Mouse (Mus musculus) urinary bladder, postnatal 36 days (tissue): Measurements from ENCODE around the gene Tmem235.
A peak's percentile ranks its signal among the peaks of the same experiment; 100 is the strongest.
"Not testable (repeated sequence)": the region's sequence is repeated elsewhere in the genome, so short reads cannot be mapped to it uniquely, and the experiment has no call there.

Source experiments
- DNase-seq, 2 experiments: peaks; one replicate each; pipeline ENCODE4 v3.0.0; 2022; ENCODE audit warnings: low spot score in 2 of 2, mixed read lengths in 1 of 2

Gene Tmem235

DNA sequence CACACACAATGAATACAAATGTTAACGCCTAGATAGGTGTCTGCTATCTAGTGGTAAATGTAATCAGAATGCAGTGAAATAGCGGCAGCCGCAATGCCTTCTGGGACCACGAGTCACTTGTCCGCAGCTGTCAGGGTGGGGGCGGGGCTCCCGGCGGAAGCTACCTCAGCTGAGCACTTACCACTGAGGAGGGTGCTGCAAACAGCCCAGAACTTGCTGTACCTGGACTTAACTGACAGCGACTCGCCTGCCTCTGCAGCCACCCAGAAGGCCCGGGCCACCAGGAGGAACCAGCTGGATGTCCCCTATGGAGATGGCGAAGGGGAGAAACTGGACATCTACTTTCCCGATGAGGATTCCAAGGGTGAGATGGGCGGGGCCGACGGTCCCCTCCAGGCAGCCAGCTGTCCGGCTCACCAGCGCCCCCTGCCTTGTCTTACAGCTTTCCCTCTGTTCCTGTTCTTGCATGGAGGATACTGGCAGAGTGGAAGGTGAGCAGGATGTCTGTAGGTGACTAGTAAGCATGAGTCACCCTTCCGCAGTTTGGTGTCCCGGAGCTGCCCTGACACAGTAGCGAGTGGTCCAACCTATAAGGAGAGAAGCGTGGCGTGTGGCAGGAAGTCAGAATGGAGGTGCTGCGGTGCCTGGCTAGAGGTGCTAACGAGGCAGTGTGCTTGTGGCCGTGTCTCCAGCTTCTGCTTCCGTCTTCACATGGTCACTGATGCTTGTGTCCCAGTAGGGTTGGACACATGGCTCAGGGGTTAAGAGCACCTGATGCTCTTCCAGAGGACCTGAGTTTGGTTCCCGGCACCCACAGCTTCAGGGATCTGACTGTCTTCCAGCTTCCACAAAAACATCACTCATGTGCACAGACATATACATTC is 28.2 kb upstream of the Tmem235 start:
- DNase-seq, result peak; percentile 39 to 74

DNA sequence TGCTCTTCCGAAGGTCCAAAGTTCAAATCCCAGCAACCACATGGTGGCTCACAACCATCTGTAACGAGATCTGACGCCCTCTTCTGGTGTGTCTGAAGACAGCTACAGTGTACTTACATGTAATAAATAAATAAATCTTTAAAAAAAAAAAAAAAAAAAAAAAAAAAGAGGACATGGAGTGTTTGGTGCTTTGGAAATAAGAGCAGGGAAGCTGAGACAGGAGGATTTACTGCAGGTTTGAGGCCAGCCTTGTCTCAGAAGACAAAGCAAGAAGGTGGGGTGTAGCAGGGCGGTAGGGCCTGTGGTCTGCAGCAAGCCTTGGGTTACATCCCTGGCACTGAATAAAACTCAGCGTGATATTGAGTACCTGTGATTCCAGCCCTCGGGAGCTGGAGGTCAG is 27.0 kb upstream of the Tmem235 start:
- not testable (repeated sequence) for DNase-seq

DNA sequence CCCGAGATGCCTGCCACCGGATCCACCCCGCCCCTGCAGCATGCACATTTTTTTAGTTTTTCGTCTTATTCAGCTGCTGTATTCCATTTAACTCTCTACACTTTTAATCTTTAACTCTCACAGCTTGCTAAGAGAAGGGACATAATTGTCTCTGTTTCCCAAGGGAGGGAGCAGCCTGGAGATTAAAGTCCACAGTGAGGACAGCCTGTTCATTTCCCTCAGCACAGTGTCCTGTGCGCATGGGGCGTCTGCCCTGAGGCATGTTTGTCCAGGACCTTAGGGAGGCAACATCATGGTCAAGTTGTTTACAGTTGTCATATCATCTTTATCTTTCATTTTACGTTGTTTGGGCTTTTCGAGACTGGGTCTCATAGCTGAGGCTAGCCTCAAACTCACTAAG is 26.5 kb upstream of the Tmem235 start:
- no peak for DNase-seq

DNA sequence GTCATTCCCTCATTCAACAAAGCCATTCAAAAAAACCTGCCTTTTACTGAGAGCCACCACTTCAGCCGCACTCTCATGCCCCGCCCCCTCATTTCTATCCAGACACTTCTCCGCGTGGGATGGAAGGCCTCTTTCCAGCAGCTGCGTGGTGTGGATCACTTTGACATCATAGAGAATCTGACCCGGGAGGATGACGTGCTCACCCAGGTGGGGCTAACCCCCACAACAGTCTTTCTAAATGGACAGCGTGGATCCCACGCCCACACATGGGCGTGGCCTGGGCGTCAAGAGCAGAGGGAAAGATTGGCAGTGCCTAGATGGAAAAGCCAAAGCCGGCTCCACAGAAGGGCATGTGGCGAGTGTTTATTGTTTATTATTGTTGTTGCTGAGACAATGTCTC is 24.2 kb upstream of the Tmem235 start:
- no peak for DNase-seq

DNA sequence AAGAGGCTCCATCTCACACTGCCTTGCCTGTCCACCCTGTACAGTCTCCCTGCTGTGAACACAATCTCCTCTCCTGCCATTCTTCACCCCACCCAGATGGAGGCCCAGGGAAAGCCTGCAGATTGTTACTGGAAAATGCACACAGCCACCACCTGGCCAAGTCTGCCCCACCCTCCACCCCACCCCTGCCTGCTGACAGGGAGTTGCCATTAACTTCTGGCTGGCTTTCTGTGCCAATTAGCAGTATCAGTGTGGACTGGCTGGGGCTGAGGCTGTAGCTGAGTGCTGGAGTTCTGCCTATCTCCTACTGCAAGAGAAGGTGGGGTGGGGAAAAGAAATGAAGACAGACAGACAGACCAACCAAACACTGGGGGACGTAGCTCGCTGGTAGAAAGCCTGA is 22.0 kb upstream of the Tmem235 start:
- no peak for DNase-seq

DNA sequence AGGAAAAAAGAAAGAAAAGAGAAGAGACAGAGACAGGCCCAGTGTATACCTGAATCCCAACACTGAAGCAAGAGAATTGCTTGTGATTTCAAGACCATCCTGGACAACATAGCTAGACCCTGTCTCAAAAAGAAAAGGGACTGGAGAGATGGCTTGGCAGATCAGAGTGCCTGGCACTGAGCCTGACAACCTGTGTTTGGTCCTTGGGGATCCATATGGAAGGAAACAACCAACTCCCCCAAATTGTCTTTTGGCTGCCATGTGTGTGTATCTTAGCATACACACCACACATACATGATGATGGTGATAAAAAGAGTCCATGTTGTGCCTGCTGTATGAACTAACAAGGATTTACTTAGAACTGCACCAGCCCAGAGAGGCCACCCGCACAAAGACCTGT is 21.5 kb upstream of the Tmem235 start:
- no peak for DNase-seq

DNA sequence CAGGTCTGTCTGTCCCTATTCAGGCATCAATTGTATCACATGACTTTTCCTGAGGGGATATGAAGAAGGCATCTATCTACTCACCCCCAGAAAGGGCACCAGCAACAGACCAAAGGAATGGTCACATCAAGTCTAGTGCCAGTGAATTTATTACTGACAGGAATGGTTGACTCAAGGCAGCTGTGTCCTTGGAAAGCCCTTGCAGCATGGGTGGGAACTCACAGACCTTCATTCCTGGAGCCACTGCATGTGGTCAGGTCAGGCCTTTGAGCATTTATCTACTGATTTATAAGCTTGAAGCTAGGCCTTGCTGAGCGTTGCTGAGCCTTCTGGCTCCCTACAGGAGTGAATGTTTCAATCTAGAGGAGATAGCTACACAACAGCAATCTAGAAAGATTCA is 19.6 kb upstream of the Tmem235 start:
- DNase-seq, result no peak

DNA sequence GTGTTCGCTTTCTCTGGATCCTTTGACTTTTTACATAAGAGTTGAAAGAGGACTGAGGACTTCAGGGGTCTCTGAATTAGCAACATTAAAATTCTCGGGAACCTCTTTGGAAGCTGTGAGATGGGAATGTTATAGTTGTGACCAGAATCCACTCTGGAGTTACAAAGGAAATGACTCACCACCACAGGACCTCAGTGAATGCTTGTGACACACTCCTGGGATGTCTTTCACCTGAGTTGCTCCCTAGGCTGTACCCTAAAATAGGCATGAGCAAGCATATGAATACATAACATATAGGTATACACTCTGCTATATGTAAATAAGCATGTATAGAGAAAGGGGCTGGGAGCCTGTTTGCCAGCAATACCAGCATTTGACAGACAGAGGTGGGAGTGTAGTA is 17.1 kb upstream of the Tmem235 start:
- DNase-seq, result no peak

DNA sequence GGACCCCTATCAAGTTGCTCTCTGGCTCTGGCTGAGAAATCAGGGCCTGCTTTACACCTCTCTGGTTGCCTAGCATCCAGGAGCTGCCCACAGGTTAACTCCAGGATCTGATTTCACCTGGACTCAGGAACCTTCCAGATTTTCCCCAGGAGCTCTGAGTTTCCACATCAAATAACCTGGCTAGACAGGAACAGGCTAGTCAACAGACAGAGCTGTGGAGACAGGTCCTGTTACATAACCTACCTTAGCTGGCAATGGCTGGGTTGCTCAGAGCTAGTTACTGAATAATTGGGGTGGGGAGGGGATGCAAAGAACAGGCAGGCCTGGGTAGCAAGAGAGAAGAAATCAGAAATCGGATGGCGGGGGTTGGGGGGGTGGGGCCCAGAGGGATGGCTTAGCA is 15.6 kb upstream of the Tmem235 start:
- no peak for DNase-seq

DNA sequence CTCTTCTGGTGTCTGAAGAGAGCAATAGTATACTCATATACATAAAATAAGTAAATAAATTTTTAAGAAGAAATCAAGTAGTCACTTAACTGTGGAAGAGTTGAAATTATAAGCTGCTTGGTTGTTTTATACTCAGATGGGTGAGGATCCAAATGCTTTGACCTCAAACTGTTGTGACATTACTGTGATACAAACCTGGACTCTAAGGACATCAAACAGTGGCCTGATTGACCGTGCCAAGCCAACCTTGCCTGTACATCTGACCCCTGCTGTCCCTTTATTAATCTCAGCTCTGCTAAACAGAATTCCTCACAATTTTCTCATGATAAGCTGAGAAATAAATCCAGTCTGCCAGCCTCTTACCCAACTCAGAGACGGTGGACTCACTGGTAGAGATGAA is 14.9 kb upstream of the Tmem235 start:
- DNase-seq, result no peak

DNA sequence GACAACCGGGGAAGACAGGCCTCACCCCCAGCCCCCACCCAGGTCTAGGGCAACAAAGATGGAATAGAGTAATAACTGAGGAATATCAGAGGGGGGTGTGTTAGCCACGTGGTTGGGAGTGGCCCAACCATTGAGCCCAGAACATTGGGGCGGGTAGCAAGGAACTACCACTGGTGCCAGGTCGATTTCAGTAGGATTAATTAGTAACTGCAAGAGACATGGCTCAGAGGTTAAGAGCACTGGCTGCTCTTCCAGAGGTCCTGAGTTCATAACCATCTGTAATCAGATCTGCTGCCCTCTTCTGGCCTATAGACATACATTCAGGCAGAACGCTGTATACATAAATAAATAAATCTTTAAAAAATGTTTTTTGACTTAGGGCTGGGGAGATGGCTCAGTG is 13.9 kb upstream of the Tmem235 start:
- DNase-seq, result no peak

DNA sequence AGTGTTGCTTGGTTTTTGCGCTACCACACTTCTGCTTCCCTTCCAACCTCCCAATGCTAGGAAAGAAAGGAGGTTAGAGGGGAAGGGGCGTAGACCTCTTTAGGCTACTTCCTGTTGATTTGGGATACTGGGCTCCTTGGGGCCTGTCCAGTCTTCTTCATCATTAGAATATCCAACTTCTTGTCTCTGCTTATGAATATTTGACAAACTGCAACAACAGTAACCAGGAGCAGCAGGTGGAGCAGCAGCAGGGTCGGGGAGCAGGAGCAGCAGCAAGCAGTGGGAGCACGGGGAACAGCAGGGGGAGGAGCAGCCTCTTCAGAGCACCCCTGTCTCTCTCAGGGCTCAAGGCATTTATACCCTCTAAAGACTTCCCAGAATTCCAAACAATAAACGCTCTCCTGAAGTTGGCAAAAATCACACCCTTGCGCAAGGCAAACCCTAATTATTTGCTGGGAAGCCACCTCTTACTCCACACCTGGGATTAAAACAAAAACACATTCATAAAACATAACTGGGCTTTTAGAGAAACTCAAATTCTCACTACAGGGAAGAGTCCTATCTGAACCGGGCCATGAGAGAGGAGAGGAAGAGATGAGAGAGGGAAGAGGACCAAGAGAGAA is 12.8 kb upstream of the Tmem235 start:
- DNase-seq, result no peak

DNA sequence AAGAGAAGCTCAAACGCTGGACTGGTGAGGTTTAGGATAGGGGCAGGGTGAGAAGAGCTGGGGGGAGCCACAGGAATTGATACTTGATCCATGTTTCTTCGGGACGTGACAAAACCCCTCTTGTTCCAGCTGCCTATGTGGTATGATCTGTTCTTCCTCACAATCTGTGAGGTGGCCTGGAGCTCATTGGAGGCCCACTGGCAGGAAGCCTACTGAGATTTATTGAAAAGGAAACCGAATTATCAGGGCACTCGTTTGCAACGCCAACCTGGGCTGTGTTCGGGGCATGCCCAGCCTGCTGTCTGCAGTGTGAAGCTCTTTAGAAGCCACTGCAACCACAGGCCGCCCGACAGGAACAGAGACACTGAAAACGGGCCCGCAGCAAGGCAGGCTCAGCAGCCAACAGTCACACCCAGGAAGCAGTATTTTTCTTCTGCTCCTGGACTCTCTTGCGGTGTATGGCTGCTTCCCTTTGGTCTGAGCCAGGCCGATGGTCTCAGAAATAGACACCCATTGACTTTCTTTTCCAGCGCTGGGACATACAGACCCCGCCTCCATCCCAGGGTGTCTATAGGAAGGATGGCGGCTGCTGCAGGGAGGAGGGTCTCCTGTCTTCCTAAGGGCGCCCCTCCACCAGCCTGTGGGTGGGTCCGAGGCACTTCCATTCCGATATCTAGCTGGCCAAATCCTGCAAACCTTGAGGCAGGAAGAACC is 12.1 kb upstream of the Tmem235 start:
- DNase-seq, result peak in 1 of 2 experiments; percentile 26

DNA sequence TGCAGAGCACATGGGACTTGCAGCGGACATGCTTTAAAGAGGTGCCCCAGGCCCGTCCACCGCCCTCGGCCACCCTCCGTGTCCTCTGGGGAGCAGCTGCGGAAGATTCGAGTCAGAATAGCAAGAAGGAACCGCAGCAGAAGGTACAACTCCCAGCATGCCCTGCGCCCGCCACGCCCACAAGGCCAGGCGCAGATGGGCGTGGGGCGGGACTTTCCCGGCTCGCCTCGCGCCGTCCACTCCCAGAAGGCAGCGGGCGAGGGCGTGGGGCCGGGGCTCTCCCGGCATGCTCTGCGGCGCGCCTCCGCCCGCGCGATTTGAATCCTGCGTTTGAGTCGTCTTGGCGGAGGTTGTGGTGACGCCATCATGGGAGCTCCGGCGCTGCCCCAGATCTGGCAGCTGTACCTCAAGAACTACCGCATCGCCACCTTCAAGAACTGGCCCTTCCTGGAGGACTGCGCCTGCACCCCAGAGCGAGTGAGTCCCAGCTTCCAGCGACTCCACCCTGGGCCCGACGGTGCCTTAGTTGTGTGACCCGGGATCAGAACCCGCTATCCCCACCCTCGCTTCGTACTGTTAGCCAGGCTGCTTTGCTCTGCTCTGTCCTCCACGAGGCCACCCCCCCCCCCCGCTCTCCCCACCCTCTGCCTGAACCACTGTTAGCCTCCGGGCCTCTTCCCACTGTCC is 11.4 kb upstream of the Tmem235 start, which contains the start of gene Birc5:
Gene Birc5 (plus strand): TSS at position 267 of the 687 bp plus-strand sequence.
- DNase-seq, result peak; percentile 92 to 95

DNA sequence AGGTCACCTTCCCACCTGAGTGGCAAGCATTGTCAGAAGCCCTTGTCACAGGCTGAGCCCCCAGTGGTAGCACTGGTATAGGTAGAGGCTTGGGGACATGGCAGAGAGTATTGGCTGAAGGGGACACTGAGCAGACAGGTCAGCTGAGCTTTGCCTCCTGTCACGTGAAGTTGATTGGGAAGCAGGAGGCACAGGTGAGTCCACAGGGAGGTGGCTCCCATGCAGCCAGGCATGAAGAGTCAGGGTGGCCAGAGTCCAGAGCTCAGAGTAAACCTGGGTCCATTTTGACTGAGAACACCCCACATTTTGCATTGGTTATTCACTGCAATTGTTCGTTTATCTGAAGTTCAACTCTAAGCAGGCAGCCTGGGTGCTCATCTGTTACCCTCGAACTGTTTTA is 7.7 kb upstream of the Tmem235 start:
- no peak for DNase-seq

DNA sequence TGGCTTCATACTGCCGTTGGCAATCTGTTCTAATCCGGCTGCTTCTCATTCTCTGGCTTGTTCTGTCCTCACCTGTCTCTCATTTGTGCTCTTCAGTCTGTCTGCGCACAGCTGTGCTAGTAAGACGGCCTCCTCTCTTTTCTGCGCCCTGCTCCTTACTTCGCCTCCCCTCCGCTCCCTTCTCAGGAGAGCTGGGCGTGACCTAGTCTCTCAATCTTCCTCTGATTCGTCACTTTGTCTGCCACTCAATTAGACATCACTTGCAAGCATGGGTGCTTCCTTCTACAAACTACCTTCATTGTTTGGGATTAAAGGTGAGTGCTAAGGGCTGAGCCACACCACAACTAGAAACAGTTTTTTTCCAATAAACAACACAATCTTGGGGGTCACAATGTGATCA is 6.3 kb upstream of the Tmem235 start:
- DNase-seq, result no peak

DNA sequence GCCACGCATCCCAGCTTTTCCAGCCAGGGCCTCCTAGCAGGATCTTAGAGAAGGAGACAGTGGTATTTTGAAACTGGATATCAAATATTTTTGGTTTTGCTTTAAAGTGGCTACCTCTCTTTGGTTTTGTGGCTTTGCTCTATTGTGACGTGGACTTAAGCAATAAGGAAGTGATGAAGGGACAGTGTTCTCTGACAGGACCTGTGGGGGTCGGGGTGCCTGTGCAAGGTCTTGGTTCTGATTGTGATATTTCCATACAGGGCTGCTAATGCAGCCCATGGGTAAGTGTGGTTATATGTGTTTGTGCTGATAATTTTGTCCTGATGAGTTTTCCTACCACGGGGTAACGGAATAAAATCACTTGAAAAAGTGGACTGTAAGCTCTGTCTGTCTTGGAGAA is 5.2 kb upstream of the Tmem235 start:
- DNase-seq, result no peak

DNA sequence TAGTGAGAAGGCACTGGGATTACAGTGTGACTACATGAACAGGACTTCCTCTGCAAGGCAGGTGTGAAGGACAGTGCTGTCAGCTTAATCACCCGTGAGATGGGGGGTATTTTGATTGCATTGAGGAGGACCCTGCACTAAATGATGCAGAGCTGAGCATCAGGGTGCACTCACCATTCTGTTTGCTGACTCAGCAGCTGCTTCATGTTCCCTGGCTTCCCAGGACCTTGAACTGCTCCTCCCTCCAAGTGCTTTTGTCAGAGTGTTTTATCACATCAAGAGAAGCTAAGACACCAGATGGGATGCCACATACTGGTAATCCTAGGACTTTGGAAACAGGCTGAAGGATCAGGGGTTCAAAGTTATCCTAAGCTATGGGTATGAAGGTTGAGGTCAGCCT is 4.6 kb upstream of the Tmem235 start:
- no peak for DNase-seq

DNA sequence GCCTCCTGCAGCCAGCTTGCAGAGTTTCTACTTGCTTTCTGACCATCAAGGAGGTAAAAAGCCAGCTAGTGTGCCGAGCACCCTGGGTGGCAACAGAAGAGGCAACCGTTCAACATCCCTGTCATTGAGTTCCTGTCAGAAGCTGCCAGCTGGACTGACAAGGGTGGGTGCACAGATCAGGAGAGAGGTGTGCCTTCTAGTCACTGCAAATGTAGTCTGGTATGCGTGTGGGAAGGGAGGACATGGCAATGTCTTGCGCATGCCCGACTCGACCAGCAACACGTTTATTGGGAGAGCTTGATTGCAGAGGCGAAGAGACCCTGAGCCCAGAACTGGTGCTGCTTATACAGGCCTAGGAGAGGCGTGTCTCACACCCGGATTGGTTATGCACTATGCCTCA is 3.1 kb upstream of the Tmem235 start:
- DNase-seq, result no peak

DNA sequence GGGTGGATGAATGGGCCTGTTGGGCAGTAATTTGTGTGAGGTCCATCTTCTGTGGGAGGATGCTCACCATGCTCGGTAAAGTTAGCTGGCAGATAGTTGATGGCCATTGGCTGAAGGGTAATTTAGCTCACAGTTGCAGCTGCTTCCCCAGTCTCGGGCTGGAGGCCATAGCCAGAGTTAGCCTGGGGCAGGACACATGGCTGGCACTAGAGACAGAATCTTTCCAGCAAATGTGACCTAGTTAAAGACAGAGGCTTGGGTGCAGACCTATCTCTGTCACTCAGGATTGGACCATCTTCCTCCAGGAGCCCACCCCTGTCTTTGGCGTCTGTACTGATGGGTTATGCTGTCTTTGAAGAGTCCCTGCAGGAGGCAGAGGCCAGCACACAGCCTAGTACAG is 2.2 kb upstream of the Tmem235 start:
- no peak for DNase-seq

DNA sequence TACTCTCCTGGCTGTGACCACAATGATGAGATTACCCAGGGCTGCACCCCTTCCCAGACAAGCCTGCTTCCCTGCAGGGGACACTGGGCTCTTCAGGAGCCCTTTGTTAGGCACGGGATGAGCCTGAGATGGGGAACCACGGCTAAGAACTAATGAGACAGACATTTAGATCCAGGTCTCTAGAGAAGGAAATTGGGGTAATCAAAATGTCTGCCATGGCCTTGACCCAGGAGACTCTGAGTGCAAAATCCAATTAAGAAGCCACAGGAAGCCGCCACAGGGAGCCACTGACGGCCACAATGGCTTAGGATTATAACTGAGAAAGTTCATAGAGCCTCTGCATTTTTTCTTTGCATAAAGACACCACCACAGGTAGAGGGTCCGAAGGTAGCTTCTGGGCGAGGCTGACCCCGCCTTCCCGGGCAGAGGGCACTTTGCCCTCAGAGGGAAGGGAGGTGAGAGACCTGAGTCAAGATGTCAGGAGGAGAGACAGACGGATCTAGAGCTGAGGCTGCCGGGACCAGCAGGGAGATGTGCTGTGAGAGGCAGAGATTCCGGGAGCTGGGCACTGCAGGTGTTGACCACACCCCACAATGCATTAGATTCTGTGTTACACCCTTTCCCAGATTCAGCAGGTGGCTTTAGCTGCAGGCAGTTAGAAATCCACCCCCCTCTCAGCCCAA is 2.8 kb downstream of the Tmem235 start:
- DNase-seq, result no peak

DNA sequence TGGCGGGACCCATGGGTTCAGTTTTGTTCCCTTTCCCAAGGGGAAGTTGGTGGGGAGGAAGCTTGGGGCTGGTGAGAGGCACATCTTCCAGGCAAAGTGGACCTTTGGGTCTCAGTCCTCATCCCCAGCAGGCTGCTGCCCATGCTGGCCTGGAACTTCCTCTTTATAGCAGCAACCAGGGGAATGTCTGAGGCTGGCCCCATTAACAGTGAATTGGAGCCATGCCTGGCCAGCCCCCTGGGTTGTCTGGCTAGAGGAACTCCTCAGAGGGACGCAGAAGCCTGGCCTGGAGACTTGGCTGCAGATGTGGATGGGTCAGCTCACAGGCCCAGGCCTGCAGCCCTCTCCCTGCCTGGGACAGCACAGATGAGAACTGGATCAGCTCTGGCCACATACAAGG is 4.3 kb downstream of the Tmem235 start:
- DNase-seq, result no peak
